Mouse (Mus musculus): Measurements from ENCODE around the gene Nat9. TPM values are rescaled to one million over a fixed set of nuclear protein-coding genes. Genes with fewer than 3 reads are reported as not detected.
A peak's percentile ranks its signal among the peaks of the same experiment; 100 is the strongest.

The Nat9 gene
- polyA plus RNA-seq (2012; rRNA removed): 32.4 and 35.3 TPM in 2 replicates

GRCm38 (mm10) chr11:115187693-115188092 lies at the start of gene Nat9:
Gene Nat9 (minus strand): TSS chr11:115187859.
- WGBS: 5% methylated on average over 12 of the region's 12 CpGs
- Histone ChIP-seq H3K27ac (ENCODE audit: insufficient read depth, low read depth, low read length) (peak within 1 kb of the TSS; percentile 81), H3K4me3 (ENCODE audit: insufficient read depth, low read depth, low read length) (peak within 1 kb of the TSS; percentile 86), H3K27me3 (replicated peaks; ENCODE audit: control insufficient read depth, insufficient read depth, low read length) (no peaks in the 10 kb centered on the region), H3K4me1 (ENCODE audit: control insufficient read depth, insufficient read depth, low read length) (peaks cover 6% of the 10 kb centered on the region), H3K36me3 (ENCODE audit: control insufficient read depth, insufficient read depth, low read length) (no peaks in the 10 kb centered on the region)
- no peak for TF ChIP-seq POLR2A (IDR thresholded peaks at IDR 0.05; ENCODE audit: low read depth, low read length)
- TF ChIP-seq CTCF (conservative IDR thresholded peaks at IDR 0.05; ENCODE audit: insufficient read depth, insufficient read length, low read depth, low read length): no peak
- DNase-seq: no peak

- peaks cover 5% of the 10 kb centered on the region; the same call in 1 of the 2 replicates for H3K4me1 ChIP-seq (ENCODE audit: control insufficient read depth, insufficient read depth, low read length)
- H3K36me3 ChIP-seq (ENCODE audit: control insufficient read depth, insufficient read depth, low read length): no peaks in the 10 kb centered on the region
- 38% methylated on average over 5 of the region's 5 CpGs for WGBS
- H3K27ac ChIP-seq (ENCODE audit: insufficient read depth, low read depth, low read length): no peak overlapping the region
- DNase-seq: no peak
- no peak overlapping the region for H3K4me3 ChIP-seq (ENCODE audit: insufficient read depth, low read depth, low read length)
- TF ChIP-seq POLR2A (IDR thresholded peaks at IDR 0.05; ENCODE audit: low read depth, low read length) (no peak), CTCF (conservative IDR thresholded peaks at IDR 0.05; ENCODE audit: insufficient read depth, insufficient read length, low read depth, low read length) (no peak)
- no peaks in the 10 kb centered on the region for H3K27me3 ChIP-seq (replicated peaks; ENCODE audit: control insufficient read depth, insufficient read depth, low read length)
Measured at GRCm38 (mm10) chr11:115236570-115236969, 48.9 kb upstream of the Nat9 start.

- Histone ChIP-seq H3K36me3 (ENCODE audit: control insufficient read depth, insufficient read depth, low read length) (no peaks in the 10 kb centered on the region), H3K27ac (ENCODE audit: insufficient read depth, low read depth, low read length) (no peak overlapping the region), H3K4me1 (ENCODE audit: control insufficient read depth, insufficient read depth, low read length) (peaks cover 5% of the 10 kb centered on the region; the same call in 1 of the 2 replicates), H3K27me3 (replicated peaks; ENCODE audit: control insufficient read depth, insufficient read depth, low read length) (no peaks in the 10 kb centered on the region), H3K4me3 (ENCODE audit: insufficient read depth, low read depth, low read length) (no peak overlapping the region)
- TF ChIP-seq POLR2A (IDR thresholded peaks at IDR 0.05; ENCODE audit: low read depth, low read length) (no peak), CTCF (conservative IDR thresholded peaks at IDR 0.05; ENCODE audit: insufficient read depth, insufficient read length, low read depth, low read length) (no peak)
- 80% methylated on average over 15 of the region's 15 CpGs for WGBS
- peak; percentile 16 for DNase-seq
Measured at GRCm38 (mm10) chr11:115234320-115235044, 46.8 kb upstream of the Nat9 start.

GRCm38 (mm10) chr11:115233526-115234290 lies 46.0 kb upstream of the Nat9 start:
- Histone ChIP-seq H3K27ac (ENCODE audit: insufficient read depth, low read depth, low read length) (no peak overlapping the region), H3K36me3 (ENCODE audit: control insufficient read depth, insufficient read depth, low read length) (no peaks in the 10 kb centered on the region), H3K4me3 (ENCODE audit: insufficient read depth, low read depth, low read length) (no peak overlapping the region), H3K4me1 (ENCODE audit: control insufficient read depth, insufficient read depth, low read length) (peaks cover 5% of the 10 kb centered on the region; the same call in 1 of the 2 replicates), H3K27me3 (replicated peaks; ENCODE audit: control insufficient read depth, insufficient read depth, low read length) (no peaks in the 10 kb centered on the region)
- no peak for DNase-seq
- 90% methylated on average over 20 of the region's 20 CpGs for WGBS
- TF ChIP-seq POLR2A (IDR thresholded peaks at IDR 0.05; ENCODE audit: low read depth, low read length) (no peak), CTCF (conservative IDR thresholded peaks at IDR 0.05; ENCODE audit: insufficient read depth, insufficient read length, low read depth, low read length) (peak; percentile 24; the same call in 1 of the 2 replicates)

- DNase-seq: no peak
- H3K4me1 ChIP-seq (ENCODE audit: control insufficient read depth, insufficient read depth, low read length): peaks cover 5% of the 10 kb centered on the region; the same call in 1 of the 2 replicates
- H3K27ac ChIP-seq (ENCODE audit: insufficient read depth, low read depth, low read length): no peak overlapping the region
Measured at GRCm38 (mm10) chr11:115232889-115233288, 45.2 kb upstream of the Nat9 start.

GRCm38 (mm10) chr11:115231924-115232323 lies 44.3 kb upstream of the Nat9 start:
- 59% methylated on average over 9 of the region's 9 CpGs for WGBS

More at GRCm38 (mm10) chr11:115232889-115233288, 45.2 kb upstream of the Nat9 start:
- H3K36me3 ChIP-seq (ENCODE audit: control insufficient read depth, insufficient read depth, low read length): no peaks in the 10 kb centered on the region
- H3K27me3 ChIP-seq (replicated peaks; ENCODE audit: control insufficient read depth, insufficient read depth, low read length): no peaks in the 10 kb centered on the region
- TF ChIP-seq POLR2A (IDR thresholded peaks at IDR 0.05; ENCODE audit: low read depth, low read length): no peak
- TF ChIP-seq CTCF (conservative IDR thresholded peaks at IDR 0.05; ENCODE audit: insufficient read depth, insufficient read length, low read depth, low read length): no peak
- no peak overlapping the region for H3K4me3 ChIP-seq (ENCODE audit: insufficient read depth, low read depth, low read length)
- 94% methylated on average over 5 of the region's 5 CpGs for WGBS

More at GRCm38 (mm10) chr11:115231924-115232323, 44.3 kb upstream of the Nat9 start:
- TF ChIP-seq POLR2A (IDR thresholded peaks at IDR 0.05; ENCODE audit: low read depth, low read length) (no peak), CTCF (conservative IDR thresholded peaks at IDR 0.05; ENCODE audit: insufficient read depth, insufficient read length, low read depth, low read length) (no peak)
- no peaks in the 10 kb centered on the region for H3K27me3 ChIP-seq (replicated peaks; ENCODE audit: control insufficient read depth, insufficient read depth, low read length)
- no peak overlapping the region for H3K4me3 ChIP-seq (ENCODE audit: insufficient read depth, low read depth, low read length)
- no peaks in the 10 kb centered on the region for H3K36me3 ChIP-seq (ENCODE audit: control insufficient read depth, insufficient read depth, low read length)
- H3K27ac ChIP-seq (ENCODE audit: insufficient read depth, low read depth, low read length): peak overlapping the region; percentile 65
- H3K4me1 ChIP-seq (ENCODE audit: control insufficient read depth, insufficient read depth, low read length): peaks cover 5% of the 10 kb centered on the region; the same call in 1 of the 2 replicates
- no peak for DNase-seq

Measured in kidney, adult 2 months (tissue).